Mouse (Mus musculus): Measurements from ENCODE around the gene Prkg1.

The Prkg1 gene

DNA sequence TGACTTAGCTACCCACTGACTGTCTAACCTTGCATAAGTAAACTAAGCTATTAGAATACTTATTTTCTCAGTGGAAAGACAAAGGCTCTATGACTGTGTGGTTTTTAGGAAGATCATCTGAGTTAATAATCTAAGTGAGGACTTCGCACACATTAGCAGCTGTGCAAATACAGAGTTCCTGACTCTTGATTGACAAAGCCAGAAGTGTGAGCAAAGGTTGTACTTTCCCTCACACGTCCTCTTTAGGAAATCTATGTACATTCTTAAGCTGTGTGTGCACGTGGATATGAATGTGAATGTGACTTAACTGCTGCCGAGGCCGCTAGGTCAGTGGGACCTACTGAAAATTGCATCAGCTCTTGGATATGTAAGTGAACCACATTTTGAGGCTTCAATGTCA lies 738.0 kb downstream of the Prkg1 start:
- no peak for DNase-seq

DNA sequence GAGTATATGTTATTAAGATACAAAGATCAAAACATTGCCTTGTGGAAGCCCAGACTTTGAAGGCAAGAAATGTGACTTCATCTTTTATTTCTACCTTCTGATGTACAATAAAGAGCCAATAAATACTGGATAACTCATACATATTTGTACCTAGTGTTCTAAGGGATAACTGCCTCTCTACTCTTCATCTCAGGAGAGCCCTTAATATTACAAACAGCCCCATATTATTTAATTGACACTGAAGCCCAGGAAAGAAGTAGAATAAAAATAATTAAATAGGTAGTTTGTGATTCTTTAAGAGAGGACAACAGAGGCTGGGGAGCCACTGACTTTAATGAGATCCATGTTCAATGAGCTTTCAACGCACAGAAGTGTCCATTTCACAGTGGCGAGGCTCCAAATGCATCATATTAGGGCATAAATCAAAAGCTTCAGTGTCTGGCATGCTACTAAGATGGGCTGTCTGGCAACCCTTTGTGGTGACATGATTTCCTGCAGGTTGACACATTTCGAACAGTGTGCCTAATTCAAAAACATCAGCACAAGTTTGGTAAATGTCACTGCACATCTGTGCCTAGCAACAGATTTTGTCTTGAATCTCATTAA lies 753.2 kb downstream of the Prkg1 start:
- DNase-seq: no peak

DNA sequence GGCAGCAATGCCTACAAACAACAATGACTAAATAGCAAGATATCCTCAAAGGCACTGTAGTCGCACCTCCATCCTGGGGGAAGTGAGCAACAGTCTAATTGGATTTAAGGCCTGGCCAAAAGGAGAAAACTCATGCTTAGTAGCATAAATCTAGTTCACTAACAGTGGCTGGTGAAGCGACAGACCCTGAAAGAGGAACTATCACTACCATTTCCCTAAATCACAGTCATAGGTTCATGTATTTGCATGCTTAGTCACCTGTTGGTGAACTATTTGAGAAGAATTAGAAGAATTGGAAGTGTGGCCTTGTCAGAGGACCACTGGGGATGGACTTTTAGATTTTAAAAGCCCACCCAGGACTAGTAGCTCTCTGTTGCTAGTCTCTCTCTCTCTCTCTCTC lies 766.3 kb downstream of the Prkg1 start:
- DNase-seq: no peak

DNA sequence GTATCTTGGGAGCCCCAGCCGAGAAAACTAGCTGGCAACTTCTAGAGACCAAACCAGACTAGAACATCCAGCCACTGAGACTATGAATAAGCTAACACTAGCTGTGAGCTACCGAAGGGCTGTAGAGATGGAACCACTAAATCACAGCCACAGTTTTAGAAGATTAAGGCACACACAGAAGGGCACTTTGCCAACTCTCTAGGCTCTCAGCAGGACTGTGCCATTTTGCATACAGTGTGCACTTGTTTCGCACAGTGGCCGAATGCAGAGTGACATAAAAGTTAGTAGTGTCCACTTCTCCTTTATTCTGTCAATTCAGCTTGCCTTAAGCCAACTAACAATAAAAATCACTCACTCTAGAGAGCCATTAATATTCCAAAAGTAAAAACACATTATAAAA lies 774.4 kb downstream of the Prkg1 start:
- DNase-seq: no peak

DNA sequence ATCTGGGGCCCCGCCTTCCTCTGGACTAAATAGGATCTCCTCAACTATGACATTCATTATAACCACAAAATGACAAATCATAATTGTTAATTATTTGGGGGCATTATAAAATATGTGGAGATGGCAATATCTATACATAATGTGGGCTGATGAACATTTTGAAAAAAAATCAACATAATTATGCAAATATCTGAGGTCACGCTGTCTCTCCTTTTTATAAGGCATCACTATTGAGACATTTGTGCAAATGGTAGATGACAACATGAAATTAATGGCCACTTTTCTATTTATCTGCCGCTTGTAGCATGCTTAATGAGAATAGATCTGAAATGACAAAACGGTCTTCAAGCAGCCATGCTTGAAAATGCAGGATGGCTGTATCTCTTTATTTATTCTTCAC lies 782.4 kb downstream of the Prkg1 start:
- no peak for DNase-seq

DNA sequence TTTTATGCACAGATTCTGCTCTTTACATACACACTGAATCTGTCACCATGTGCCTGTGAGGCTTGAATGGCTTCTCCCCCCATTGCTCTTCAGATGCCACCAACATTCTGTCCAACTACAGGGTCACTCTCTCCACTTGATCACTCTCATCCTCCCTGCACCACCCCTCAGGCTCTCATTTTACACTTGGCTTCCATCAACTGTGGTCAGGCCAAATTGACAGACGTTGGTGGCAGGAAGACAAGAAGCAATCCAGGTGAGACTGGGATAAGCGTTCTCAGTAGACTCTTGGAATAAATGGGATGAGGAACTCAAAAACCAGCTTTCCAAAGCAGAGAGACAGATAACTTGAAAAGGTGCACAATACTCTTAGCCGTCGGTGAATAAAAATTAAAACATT lies 786.7 kb downstream of the Prkg1 start:
- no peak for DNase-seq

DNA sequence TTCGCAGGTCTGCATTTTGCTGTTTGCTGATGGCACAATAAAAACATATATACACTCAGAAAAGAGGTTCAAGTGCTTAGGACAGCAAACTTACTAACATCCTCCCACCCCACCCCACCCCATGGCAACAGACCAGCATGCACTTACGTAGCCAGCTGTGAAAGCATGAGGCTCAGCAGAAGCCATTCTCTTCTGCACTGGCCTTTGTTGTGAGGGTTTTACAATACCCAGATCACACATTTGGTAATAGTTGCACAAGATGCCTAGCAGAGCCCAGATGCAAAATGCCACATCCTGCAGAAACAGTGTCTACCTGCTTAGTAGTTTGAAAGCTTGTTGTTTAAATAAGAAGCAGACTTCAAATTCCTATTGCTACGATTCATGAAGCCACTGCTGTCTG lies 814.2 kb downstream of the Prkg1 start:
- no peak for DNase-seq

DNA sequence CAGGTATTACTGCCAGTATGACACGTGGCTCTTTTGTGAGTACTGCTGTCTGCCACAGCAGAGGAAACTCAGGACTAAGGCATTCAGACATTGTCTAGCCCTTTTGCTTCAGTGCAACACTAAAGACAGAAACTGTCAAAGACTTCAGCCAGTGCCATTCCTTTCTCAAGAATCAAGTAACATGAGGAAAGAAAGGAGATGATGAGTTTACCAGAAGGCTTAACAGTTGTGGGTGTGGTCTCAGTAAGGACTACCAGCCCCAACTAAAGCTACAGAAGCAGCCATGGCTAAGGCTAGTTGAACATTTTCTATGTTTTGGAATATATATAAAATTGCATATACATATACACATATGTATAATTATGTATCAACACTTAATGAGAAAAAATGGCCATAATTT lies 816.6 kb downstream of the Prkg1 start:
- DNase-seq: no peak

DNA sequence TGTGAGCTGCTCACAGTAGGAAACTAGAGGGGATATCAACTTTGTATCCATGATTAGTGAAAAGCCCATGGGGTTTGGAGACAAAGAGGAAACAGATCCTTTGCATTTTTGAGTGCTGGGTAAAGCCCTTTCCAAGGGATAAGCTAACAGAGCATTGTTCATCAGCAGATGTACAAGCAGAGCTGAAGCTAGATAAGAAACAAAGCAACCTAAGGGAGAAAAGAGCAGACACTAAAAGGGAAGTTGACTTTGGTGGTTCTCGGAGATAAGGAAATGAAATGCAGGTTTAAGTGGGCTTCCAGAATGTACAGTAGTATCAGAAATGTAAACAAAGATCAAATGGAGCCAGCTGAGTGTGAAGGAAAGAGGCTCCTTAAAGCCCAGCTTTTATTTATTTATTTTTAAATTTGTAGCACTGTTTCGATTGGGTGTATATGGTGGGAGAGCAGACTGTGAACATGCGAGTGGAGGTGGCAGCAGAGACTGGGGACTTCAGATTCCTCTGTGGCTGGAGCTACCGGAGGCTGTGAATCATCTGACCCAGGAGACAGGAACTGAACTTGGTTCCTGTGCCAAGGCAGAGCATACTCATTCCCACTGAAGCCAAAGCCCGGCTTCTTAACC lies 822.4 kb downstream of the Prkg1 start:
- DNase-seq: no peak

DNA sequence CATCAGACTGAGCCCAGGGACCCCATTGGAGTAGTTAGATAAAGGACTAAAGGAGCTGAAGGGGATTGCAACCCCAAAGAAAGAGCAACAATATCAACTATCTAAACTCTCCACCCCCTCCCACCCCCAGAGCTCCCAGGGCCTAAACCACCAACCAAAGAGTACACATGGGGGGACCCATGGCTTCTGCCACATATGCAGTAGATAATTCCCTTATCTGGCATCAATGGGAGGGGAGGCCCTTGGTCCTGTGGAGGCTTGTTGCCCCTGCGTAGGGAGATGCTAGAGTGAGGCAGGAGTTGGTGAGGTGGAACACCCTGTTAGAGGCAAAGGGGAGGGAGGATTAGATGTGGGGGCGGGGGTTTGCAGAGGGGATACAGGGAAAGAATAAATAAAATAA lies 826.8 kb downstream of the Prkg1 start:
- no peak for DNase-seq

DNA sequence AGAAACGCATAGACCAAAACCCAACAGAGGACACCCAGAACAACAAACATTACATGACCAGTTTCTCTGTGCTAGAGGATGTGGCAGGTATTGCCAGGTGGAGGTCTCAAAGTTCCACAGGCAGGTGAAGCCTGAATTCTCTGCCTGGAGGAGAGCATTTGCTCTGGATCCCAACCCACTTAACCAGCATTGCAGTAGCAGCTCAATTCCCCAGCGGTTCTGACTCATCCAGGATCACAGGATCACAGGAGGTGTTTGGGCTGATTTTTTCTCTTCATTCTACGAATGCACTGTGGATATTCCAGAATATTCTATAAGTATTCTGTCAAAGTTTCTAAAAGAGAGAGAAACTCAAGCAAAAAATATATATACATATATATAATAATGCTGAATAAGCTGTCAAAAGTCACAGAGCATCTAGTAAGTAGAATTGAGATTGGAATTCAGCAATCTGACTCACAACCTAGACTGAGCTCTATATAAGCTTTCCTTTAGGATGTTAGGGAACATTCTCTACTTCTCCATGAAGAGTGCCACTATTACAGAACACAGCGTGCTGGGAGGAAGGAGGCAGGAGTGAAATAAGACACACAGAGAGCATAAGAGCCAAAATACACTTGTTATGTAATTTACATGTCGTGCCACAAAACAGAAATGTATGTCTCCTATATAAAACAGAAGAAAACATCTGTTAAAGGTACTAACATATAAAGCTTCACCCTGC lies 833.2 kb downstream of the Prkg1 start:
- no peak for DNase-seq

DNA sequence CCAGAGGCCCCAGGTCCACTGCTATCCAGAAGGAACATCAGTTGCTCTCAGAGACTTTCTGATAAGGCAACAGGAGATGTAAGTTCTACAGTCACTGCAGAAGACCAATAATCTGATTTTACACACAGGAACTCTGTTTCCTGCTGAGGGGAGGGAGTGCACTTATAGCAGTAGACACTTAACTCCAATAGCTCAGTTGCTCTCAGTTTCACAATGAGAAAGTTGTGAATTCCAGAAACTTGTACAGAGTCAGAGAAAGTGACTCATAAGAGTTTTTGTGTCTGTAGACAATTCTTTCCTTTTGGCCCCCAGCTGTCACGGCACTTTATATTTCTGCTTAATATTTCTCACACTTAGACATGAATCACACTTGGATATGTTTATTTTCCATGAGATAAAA lies 840.8 kb downstream of the Prkg1 start:
- no peak for DNase-seq

DNA sequence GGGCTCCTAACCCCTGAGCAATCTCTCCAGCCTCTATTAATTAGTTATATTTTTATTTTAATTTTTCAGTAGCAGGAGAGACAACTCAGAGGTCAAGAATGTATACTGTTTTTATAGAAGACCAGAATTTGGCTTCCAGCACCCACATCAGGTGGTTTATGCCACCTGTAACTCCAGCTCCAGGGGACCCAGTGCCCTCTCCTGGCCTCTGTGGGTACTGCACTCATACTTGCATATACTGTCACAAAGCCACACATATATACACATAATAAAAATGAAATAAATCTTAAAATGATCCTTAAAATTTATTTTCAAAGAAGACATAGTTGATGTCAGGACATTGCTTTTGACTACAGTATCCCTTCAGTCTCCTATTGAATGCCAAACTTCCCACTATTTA lies 862.5 kb downstream of the Prkg1 start:
- DNase-seq: no peak

DNA sequence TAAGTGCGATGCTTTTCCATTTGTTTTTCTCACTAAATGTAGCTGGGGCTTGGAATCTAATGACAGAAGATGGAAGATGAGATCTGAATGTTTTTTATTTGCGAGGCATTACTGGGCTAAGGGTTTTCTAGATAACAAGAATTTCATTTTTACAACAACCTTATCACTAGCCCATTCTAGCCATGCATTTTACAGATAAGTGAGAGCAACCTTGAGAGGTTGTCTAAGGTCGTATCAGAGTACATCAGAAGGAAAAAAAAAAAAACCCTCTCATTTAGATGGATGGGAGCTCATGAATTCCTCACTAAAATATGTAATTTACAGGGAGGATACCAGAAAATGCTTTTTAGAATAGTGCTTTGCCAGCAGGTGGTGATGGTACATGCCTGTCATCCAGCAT lies 863.8 kb downstream of the Prkg1 start:
- no peak for DNase-seq

DNA sequence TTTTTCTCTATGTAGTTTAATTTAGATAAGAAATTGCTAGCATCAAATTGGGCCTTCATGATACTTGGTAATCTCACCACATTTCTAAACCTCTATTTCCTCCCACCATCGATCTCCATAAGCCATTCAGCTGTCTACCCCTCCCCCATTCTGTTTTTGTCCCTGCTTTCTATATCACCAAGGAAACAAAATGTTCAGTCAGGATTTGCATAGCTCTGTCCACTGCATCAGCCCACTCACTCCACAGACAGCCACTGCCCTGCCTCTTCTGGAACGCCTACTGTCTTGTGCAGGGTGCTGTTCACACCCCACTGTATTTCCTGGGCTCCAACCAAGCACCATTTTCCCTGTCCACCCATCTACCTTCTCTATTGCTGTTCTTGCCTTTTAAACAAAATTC lies 874.5 kb downstream of the Prkg1 start:
- DNase-seq: no peak

DNA sequence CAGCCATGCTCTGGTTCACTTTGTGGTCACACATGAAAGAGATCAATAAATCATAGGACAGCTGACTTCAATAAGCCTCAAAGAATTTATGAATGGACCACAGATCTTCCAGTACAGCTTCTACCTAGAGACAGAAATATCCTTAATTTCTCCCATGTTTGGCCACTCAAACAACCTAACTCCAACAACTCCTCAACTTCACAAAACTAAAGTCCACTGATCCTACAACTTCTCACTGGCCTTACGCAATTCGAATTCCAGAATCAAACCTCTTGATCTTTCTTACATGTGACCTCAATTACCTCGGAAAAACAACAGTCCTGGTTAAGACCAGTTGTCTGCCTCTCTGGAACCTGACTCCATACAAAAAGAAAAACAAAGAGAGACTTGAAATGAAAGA lies 875.0 kb downstream of the Prkg1 start:
- no peak for DNase-seq

DNA sequence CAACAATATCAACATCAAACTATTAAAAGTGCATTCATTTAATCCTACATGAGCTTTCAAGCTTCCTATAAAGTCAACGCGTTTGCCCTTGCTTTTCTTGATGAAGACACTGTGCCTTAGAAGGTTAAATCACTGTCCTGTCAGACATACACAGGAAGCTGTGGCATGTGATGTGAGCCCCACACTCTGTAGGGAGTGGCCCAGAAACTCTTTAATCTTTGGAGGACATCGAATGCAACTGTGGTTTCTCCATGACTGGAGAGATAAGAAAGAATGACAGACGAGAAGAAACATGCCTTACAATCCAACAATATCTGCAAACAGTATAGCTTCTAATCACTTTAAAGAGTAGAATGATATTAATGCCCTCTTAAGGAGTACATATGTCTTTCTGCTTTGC lies 903.4 kb downstream of the Prkg1 start:
- no peak for DNase-seq

DNA sequence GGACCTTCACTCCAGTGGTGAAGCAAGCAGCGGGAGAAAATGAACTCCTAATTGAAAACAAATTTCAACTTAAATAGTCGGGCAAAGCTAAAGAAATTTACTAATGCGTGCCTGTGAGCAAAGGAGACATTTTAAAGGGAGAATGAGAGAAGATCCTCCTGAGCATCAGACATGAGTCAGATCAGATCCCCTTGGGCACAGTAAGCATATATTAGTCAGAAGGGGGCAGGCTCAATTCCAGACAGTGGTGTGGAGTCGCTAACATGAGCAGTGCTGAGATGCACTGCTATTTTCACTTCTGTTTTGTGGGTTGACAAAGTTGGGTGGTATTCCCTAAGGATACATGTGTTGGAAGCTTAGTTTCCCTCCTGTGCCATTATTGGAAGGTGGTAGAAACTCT lies 913.8 kb downstream of the Prkg1 start:
- DNase-seq: no peak

DNA sequence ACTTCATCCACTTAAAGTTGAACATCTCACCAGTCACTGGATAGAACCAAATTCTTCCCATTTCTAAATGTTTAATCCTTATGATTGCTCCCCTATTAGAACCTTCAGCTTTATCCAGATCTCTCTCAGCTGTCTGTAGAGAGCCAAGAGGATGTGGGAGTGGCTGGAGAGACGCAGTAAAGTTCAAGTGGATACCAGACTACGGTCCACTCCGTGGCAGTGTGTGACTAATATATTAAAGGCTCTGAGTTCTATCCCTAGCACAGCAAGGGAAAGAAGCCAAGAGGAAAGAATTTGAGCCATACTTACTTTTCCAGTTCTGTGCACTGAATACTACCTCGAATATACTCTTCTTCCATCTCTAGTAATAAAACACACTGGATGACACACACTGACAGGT lies 919.9 kb downstream of the Prkg1 start:
- DNase-seq: no peak

DNA sequence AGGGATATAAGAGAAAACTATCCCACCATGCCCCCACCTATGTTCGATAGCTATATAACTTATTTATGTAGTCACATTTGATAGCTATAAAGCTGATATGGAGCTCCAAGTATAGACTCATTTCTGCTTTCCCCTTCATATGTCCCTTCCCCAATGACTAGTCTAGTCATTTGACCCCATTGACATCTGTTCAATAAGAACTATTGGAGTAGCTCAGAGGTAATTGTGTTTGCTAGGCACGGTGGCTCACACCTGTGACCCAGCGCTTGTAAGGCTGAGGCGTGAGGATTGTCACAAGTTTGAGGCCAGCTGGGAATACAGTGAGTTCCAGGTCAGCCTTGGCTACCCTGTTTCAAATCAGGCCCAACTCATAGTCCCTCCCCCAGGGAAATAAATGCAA lies 921.2 kb downstream of the Prkg1 start:
- DNase-seq: no peak

DNA sequence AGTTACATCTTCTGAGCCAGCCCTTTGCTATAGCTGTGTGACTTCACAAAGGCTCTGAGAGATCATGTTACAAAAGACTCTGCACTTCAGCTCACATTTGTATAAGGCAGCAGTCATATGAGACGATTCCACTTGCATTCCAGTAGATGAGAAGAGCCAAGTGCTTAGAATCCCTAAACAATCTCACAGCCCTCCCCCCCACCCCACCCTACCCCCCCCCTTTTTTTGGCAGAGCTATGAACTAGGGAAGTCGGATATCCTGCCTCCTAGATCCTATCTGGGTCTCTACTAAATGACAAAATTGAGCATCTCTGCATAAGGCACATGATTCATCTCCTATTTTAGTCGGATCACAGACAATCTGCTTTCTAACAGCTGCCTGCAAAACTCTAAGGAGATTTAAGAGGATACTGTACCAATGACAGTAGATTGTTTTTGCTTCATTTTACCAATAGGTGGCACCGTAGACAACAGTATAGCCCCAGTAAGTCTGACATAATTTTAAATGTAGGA lies 921.7 kb downstream of the Prkg1 start:
- no peak for DNase-seq

DNA sequence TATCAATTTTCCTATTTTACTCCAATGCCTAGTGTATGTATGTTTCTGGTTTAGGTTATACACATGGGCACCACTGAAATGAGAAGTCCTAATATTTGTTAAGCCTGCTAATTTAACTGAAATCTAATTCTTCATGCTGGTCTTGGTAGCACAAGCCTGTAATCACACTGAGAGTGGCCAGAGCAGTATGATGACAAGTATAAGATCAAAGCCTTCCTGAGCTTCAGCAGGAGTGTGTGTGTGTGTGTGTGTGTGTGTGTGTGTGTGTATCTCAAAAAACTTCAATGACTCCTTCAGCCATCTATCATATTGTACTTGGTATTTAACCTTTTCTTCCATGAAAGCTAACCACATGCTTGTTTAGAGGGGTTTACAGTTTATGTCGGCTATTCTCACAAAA lies 922.2 kb downstream of the Prkg1 start:
- no peak for DNase-seq

DNA sequence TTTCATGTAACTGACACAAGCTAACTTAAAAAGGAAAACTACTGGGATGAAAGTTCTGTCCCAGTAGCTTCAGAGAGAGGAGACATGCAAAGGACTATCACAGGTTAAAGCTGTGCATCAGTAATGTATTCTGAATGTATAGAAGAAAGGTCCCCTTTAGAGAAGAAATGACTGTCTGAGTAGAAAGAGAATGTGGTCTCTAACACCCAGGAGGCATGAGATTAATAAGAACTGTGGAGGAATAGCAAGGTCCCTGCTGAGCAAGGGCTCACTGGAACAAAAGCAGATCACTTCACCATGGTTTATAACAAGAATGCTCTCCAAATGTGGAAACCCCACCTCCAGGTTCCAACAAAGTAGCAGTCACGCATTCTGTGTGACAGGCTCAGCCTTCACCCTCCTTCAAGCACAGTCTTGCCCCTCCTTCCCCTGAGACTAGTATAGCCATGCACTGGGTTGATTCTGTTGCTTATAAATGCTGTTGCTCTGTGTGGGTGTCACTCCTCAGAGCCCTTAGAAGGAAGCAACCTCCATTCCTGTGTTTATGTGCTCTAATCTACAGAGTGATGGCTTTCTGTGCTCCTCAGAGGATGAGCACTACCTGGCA lies 931.7 kb downstream of the Prkg1 start:
- no peak for DNase-seq

DNA sequence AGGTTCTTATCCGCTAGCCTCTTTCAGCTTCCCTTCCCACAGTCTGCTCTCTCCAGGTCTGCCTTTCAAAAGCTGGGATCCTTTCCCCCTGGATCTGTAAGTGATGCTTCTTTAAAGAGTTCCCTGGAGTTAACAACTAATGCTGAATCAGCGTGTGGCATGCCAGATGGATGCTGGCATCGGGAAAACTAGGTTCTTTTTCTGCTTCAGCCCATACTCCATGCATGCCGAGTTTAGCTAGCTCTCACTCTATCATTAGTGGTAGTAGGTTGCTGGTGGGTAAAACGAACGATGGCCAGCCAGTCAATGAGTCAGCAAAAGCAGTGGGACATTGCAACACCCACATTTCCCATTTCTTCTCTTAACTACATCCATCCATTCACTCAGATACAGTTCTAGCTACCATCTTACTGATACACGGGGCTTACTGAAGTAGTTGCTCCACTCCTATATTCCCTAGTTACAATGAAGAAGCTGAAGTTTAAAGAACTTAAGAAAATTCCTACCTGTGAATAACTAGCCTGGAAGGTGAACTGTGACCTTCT lies 935.5 kb downstream of the Prkg1 start:
- DNase-seq: no peak
